Mouse (Mus musculus) T-helper 1 cell (primary cell): ENCODE results near the gene Kcna3.

Experiments used
- in situ Hi-C: fragments of 300-600 bp; cut with MboI, MseI; formaldehyde crosslinking; loops from one replicate; pipeline ENCODE4 v1.15.1; 2025; ENCODE audit warnings: high pct_unique_total_duplicates

The Kcna3 gene

DNA sequence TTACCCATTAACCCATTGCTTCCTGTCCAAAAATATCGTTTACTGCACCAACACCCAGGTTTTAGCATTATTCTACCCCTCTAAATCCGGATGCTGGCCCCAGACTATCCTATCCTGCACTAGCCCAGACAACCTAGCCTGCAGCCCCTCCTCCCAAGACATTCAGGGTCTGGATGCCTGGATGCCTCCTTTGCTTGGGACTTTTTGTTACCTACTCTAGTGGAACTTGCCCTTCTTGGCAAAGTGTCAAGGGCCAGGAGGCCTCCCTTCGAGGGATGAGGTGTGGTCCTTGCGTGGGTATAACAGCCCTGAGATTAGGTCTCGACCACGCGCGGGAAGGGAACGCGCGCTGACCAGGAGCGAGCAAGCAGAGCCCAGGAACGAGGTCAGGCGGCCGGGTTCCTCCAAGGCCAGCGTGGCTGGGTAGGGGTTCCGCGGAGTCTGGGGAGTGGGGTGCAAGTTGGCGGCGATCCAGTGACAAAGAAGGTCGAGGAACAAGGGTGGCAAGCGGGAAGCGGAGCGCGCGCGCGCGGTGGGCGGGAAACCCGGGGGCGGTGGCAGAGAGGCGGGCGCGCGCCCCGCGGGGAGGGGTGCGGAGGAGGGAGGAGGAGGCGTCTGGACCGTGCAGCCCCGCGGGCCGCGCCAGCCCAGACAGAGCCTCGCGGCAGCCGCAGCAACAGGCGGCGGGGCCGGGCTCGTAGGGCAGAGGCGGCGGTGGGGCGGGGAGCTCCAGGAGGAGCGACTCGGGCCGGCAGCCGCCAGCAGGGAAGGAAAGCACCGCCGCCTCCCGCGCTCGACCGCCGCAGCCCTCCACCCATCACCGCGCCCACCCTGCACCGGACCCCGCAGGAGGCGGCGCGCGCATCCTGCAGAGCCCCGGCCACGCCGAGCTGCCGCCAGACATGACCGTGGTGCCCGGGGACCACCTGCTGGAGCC, at the start of gene Kcna3:
TSS of gene Kcna3 (plus strand) at position 649 of the 937 bp plus-strand sequence.
- in situ Hi-C loops: loop anchor here (10.0 kb wide), 1 partner anchor 251 kb away; no protein-coding TSS in a partner anchor

DNA sequence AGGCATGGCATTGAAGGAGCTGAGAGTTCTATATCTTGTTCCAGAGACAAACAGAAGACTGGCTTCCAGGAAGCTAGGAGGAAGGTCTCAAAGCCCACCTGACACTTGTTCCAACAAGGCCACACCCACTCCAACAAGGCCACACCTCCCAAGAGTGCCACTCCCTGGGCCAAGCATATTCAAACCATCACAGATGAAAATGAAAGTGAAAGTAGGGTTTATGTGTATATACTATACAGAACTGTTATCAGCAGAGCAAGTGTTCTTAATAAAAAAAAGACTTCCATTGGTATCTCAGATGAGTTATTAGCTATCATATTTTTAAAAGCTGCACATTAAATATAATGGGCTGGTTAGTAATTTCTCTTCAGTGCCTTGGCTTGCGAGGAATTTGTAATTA, 44.6 kb upstream of the Kcna3 start:
- in situ Hi-C loops: no loop called here

DNA sequence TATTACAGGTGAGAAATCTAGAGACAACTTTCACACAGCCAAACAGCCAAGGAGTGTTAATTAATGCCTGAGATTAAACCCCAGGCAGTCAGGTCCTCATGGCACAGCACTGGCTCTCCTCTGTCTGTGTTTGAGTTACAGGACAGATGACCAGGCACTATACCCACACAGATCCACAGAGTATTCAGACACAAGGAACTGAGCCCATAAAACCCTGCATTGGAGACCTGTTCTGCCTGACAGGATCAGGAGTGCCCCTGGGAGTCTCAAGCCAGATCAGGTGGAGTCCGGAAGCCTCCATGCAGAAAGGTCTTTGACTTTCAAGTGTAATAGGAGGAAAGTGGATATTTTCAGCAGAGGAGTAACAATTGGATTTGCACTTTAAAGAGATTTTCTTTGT, 40.6 kb upstream of the Kcna3 start:
- in situ Hi-C loops: no loop called here

DNA sequence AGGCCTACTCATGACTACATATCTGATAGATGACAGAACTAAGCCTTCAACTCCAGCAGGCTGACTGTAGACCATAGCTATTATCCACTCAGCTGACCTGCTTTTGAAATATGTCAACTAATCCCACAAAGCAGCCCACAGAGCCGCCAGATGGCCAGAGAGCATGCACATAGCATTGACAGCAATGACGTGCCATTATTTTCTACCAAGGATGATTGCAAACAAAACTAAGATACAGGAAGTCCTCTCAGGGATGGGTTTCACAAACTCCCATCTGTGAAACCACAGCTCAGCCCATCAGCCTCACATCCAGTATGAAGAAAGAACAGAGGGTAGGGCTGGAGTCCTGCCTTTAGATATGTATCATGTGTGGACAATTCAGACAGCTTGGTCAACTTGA, 39.8 kb upstream of the Kcna3 start:
- in situ Hi-C loops: no loop called here

DNA sequence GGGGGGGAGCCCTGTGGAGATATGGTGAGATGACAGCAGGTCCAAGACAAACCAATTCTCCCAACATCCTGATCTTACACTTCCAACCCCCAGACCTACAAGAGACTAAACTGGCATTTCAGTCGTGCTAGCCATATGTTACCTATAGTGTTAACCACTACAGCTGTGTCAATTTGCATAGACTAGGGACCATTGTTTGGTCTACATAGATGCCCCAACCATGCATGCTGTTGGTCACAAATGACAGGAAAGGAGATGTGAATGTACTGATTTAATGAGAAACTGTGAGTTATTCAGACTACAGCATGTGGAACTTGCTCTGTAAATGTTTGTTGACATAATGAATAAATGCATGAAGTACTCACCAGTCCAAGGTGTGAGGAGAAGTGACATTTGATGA, 37.6 kb upstream of the Kcna3 start:
- in situ Hi-C loops: no loop called here

DNA sequence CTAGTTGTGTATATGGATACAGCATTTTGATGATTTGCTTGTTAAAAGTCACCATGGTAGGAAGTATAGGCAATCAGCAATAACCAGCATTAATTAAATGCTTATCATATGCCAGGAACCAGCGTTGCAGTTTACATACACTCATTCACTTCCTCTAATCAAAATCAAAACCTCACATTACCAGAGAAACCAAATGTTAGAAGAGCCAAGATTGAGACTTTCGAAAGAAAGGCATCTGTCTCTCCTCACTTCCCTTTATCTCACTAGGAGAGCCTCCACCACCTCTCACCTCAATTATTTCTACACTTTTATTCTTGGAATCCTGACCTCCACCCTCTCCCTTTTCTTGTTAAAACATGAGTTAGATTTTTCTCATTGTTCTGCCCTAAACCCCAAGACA, 35.8 kb upstream of the Kcna3 start:
- in situ Hi-C loops: no loop called here

DNA sequence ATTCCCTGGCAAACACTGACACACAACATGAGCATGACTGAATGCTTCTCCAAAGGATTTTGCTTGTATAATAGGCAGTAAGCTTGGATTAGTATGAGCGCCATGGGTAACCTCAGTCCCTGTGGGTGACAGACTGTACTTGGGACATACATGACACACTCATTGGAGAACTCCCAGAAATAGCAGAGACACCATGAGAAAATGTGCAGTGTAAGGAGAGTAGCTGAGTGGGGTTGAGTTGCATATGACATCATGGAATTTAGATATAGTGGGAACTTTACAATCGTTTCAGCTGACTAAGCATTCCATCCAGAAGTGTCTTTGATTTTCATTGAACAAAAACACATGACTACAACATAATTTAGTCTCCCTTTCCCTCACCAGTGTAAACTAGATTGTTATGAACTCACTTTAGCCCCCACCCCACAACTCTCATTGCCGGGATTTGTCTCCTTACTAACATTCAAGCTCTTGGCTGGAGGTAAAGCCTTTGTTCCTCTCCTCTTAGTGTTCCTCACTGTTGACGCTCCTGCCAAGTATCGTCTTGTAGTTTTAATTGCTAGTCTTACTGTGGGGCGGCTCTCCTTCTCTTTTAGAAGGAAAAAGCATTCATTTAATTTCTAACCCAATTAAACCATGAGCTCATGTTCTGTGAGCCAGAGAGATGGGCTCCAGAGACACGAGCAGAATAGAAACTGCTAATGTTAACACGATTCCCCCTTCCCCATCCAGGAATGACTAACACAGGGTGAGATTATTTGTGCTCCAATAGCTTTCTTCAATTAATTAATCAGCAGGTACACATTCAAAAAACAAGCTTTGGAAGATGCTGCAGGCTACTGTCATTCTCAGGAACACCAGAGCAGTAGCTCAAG, 33.5 kb upstream of the Kcna3 start:
- in situ Hi-C loops: no loop called here

DNA sequence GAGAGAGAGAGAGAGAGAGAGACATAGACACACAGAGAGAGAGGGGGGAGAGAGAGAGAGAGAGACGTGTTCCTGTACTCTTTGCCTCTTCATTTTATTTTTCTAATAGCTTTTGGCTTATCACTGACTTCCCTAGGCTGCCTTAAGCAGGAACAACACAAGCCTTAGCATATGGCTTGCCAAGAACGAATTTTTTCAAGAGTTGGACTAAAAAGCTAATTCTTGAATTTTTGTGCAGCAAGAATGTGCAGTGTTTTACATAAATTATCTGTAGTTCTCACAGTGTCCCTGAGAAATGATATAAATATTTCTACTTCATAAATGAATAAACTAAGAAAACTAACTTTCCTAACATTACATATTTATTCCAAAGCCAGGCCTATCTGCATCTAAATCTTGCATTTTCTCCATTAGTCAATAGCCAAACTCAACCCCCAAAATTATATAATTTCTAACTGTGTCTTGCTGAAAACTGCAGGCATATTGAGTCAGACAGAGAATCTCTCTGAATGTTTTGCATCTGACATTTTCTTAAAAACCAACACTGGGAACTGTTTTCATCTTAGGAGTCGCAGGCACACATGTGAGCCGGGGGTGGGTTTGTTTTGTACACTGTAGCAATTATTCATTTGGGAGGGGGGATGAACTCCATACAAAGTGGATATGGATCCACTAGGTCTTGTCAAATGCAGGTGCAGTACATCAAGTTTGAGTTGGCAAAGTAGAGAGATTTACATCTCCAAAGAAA, 26.5 kb upstream of the Kcna3 start:
- in situ Hi-C loops: no loop called here

DNA sequence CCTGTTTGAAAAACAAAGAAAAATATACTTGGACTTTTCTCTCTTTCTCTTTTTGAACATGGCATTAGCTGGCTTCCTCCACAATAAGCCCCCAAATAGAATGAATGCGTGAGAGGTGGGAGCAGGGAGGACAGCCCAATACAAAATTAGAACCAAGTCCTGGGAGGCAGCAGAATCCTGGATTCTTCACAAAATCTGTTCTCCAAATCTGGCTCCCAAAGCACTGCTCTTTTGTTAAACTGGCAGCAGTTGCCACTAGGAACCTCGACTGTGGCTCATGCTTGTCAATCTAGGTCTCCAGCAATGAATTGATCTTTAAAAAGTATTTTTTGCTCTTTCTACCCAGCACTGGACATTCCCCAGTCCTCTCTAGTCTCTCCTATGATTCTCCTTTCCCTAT, 17.7 kb upstream of the Kcna3 start:
- in situ Hi-C loops: no loop called here

DNA sequence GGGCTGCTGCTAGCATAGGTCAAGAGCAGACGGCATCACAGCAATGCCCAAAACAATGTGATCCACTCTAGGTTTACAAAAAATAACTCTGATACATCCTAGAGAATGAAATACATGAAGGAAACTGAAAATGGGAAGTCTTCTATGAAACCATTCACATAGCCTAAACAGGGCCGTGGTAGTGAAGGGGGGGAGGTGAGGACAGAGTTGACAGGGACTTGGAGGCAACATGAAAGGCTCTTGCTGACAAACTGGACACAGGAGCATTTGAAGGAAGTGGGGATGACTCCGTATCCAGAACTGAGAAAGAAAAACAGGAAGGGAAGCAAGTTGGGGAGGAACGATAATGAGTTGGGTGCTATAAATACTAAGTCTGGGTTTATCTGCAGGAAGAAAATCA, 4.4 kb upstream of the Kcna3 start:
- in situ Hi-C loops: loop anchor here (10.0 kb wide), 1 partner anchor 247 kb away; no protein-coding TSS in a partner anchor

DNA sequence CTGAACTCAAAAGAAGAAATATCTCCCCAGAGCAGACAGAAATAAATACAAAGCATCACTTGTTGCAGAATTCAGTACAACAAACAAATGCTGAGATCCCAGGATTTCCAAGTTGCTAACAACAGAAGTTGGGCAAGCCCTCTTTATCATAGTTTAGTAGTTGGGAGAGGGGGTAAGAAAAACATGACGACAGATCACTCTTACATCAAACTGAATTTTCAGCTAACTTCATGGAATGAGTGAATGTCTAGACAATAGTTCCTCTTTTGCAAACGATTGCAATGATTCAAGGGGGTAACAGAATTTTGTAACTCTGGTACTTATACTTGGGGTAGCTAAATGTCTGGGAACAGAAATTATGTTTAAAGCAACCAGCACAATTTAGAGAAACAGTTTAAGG, 1.2 kb upstream of the Kcna3 start:
- in situ Hi-C loops: loop anchor here (10.0 kb wide), 1 partner anchor 250 kb away; no protein-coding TSS in a partner anchor

DNA sequence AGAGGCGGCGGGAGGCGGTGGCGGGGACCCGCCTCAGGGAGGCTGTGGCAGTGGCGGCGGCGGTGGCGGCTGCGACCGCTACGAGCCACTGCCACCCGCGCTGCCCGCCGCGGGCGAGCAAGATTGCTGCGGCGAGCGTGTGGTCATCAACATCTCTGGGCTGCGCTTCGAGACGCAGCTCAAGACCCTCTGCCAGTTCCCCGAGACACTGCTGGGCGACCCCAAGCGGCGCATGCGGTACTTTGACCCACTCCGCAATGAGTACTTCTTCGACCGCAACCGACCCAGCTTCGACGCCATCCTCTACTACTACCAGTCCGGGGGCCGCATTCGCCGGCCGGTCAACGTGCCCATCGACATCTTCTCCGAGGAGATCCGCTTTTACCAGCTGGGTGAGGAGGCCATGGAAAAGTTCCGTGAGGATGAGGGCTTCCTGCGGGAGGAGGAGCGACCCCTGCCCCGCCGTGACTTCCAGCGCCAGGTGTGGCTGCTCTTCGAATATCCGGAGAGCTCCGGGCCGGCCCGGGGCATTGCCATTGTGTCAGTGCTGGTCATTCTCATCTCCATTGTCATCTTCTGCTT, 580 bp downstream of the Kcna3 start:
- in situ Hi-C loops: loop anchor here (10.0 kb wide), 1 partner anchor 252 kb away; no protein-coding TSS in a partner anchor

DNA sequence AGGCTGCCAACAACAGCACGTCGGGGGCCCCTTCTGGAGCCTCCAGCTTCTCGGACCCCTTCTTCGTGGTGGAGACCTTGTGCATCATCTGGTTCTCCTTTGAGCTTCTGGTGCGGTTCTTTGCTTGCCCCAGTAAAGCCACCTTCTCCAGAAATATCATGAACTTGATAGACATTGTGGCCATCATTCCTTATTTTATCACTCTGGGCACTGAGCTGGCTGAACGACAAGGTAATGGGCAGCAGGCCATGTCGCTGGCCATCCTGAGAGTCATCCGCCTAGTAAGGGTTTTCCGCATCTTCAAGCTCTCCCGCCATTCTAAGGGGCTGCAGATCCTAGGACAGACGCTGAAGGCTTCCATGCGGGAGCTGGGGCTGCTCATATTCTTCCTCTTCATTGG, 1.1 kb downstream of the Kcna3 start:
- in situ Hi-C loops: loop anchor here (10.0 kb wide), 1 partner anchor 252 kb away; no protein-coding TSS in a partner anchor

DNA sequence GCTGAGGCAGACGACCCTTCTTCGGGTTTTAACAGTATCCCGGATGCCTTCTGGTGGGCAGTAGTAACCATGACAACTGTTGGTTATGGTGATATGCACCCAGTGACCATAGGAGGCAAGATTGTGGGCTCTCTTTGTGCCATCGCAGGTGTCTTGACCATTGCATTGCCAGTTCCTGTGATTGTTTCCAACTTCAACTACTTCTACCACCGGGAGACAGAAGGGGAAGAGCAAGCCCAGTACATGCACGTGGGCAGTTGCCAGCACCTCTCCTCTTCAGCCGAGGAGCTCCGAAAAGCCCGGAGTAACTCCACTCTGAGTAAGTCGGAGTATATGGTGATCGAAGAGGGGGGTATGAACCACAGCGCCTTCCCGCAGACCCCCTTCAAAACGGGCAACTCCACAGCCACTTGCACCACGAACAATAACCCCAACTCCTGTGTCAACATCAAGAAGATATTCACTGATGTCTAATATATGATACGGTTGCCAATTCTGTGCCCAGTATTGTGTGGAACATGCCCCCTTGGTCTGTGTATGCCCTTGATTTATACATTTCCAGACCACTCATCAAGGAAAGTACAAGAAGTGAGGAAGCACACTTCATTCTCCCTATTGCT, 1.7 kb downstream of the Kcna3 start:
- in situ Hi-C loops: loop anchor here (10.0 kb wide), 1 partner anchor 253 kb away; no protein-coding TSS in a partner anchor

DNA sequence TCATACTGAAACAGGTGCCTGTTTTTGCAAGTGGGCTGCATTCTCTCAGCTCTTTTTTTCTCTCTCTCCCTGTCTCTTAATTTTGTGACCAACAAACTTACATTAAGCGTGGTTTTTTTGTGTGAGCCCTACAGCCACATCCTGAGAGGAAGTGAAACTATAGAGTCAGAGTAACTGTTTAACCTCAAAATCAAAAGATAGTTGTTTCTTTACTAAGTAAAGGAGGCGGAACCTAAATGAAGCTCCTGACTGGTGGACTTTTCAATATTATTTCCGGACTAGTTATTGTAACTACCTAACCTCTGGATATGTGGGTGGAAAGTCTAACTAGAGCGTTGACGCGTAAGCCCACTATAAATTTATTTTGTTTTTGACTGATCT, 2.2 kb downstream of the Kcna3 start:
- in situ Hi-C loops: loop anchor here (10.0 kb wide), 1 partner anchor 253 kb away; no protein-coding TSS in a partner anchor

DNA sequence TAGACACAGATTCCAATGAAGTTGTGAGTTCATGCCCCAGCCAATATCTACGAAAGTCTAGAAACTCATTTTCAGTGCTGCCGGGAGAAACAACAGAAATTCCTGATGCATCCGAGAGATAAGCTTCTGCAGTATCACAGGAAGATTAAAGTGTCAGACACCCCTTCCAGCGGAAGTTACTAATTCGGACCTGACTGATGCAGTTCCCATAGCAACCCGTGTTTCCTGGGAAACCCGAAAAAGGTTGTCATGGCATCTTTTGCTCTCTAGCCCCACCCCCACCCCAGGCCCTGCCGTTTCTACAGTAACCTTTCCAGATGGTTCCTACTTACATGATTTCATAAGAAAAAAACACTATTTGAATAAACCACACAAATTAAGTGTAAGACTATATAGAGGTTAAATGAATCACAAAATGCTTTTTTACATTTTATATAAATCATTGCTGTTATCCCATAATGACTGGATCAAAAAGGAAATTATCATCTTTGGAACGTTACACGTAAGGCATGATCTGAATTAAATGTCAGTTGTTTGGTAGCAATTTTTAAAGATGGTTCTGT, 2.8 kb downstream of the Kcna3 start:
- in situ Hi-C loops: loop anchor here (10.0 kb wide), 1 partner anchor 254 kb away; no protein-coding TSS in a partner anchor

DNA sequence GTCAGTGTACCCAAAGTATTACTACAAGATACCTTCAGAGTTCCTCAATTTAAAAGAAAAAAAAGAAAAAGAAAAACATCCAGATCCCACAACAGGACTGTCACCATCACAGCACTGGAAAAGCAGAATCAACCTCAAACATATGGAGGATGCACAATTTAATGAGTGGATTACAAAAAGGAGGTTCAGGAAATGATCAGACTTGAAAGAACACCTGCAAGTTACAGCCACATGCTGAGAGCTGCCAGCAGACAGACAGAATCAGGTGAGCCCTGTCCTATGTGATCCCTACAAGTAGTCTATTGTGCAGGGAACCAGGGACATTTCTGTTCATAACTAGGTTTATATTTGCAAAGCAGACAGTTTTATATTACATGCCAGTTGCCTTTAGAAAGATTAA, 3.3 kb downstream of the Kcna3 start:
- in situ Hi-C loops: loop anchor here (10.0 kb wide), 1 partner anchor 255 kb away; no protein-coding TSS in a partner anchor

DNA sequence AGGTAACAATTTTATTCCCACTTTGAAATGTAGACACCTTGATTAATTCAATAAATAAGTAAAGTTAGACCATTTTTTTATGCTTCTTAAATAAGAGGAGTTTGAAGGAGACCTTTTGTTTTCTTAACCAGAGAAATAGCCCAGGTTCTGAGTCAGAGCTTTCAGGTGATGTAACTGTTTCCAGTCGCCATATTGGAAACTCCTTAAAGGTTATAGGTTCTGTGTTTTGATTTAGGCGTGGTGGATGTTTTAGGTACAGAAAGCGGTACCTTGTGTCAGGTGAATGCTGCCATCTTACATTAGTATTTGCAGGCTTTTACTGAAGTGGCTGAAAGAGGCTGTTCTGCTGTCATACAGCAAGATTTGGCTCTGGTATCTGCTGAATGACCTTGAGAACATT, 4.4 kb downstream of the Kcna3 start:
- in situ Hi-C loops: loop anchor here (5.0 kb wide), 1 partner anchor 37 kb away; no protein-coding TSS in a partner anchor

DNA sequence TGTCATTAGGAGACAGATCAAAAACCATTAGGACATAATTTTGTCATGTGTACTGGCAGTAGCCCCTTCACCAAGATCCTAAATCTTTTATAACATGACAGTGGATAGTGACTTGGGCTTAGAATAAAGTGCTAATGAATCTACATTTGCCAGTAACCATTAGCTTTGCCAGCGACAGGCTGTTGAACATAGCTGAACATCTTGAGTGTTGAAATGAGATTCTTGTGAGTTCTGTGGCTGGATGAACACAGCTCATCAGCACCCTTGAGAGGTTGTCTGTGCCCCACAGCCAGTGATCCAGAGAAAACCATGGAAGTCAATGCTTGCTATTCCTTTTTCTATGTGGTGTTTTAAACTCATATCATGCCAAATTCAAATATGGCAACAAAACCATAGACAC, 5.7 kb downstream of the Kcna3 start:
- in situ Hi-C loops: loop anchor here (5.0 kb wide), 1 partner anchor 36 kb away; no protein-coding TSS in a partner anchor

DNA sequence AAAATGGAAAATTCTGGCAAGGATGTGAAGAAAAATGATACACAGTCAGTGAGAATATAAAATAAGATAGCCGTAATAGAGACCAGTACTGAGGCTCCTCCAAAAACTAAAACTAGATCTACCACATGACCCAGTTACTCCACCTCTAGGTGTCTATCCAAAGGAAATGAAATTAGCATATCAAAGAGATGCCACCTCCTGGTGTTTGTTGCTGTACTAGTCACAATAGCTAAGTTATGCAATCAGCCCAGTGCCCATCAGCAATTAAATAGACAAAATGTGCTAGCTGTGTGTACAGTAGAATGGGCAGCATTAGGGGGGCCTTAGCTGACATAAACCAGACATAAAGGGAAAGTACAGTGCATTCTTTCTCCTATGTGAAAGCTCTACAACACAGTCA, 25.5 kb downstream of the Kcna3 start:
- in situ Hi-C loops: loop anchor here (10.0 kb wide), 1 partner anchor 337 kb away; no protein-coding TSS in a partner anchor
